Mouse (Mus musculus): ENCODE data around the gene Dlk1.
"Not testable (repeated sequence)": the region's sequence is repeated elsewhere in the genome, so short reads cannot be mapped to it uniquely, and the experiment has no call there.

The Dlk1 gene

GRCm38 (mm10) chr12:109438383-109438782 lies 14.2 kb upstream of the Dlk1 start:
- DNase-seq (ENCODE audit: low read depth, low spot score): no peak

GRCm38 (mm10) chr12:109439974-109440373 lies 12.6 kb upstream of the Dlk1 start:
- DNase-seq (ENCODE audit: low read depth, low spot score): no peak

DNA sequence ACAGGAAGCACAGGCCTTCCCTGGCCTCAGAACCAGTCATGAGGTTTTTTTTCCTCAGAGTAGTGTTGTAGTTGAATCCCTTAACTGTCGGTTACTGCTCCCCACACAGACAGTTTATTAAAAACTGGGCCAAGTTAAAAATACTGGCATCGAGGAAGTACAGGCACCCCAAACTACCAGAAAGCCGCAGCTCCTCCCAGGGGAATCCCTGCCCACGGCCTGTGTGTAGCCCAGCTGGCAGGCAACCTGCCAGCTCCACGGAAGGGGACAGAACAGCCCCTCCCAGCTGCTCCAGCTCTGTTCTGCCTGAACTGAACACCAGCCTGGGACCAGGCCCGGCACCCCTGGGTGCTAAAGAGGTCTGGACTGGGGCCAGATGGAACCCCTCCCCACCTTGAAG lies 11.3 kb upstream of the Dlk1 start:
- no peak for DNase-seq (ENCODE audit: low read depth, low spot score)

- no peak for DNase-seq (ENCODE audit: low read depth, low spot score)
Observed at GRCm38 (mm10) chr12:109442115-109442514, 10.5 kb upstream of the Dlk1 start.

- no peak for DNase-seq (ENCODE audit: low read depth, low spot score)
Observed at GRCm38 (mm10) chr12:109443276-109443675, 9.3 kb upstream of the Dlk1 start.

- no peak for DNase-seq (ENCODE audit: low read depth, low spot score)
Observed at GRCm38 (mm10) chr12:109444999-109445398, 7.6 kb upstream of the Dlk1 start.

DNA sequence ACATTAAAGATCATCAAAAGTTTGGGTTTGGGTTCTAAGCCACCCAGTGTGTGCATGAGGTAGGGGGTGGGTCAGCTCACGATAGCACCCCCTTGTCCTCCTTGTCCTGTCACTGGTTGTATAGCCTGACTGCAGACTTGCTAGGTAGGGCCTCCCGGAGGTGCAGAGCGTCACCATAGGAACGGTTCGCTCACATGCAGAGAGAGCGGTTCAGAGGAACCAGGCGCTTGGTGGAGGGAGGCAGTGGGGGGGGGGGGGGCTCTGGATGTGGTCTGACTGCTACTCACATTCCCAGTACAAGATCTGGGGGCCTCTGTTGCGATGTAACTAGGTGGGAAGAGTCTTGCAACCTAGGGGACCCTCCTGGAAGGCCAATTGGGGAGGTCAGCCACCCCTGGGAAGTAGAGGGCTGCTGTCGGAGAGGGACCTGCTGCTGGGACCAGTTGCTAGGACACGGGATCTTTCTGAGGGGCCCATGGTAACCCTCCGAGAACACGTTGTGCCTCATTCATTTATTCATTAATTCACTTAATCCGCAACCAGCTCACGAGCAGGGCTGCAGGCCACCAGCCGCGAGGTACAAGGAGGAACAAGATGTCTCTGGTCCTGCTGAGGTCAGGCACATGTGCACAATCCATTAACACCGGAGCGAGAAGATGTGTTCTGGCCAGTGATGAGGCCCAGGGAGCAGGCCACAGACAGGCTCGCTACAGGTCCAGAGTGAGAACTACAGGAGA lies 7.0 kb upstream of the Dlk1 start:
- no peak for DNase-seq (ENCODE audit: low read depth, low spot score)

DNA sequence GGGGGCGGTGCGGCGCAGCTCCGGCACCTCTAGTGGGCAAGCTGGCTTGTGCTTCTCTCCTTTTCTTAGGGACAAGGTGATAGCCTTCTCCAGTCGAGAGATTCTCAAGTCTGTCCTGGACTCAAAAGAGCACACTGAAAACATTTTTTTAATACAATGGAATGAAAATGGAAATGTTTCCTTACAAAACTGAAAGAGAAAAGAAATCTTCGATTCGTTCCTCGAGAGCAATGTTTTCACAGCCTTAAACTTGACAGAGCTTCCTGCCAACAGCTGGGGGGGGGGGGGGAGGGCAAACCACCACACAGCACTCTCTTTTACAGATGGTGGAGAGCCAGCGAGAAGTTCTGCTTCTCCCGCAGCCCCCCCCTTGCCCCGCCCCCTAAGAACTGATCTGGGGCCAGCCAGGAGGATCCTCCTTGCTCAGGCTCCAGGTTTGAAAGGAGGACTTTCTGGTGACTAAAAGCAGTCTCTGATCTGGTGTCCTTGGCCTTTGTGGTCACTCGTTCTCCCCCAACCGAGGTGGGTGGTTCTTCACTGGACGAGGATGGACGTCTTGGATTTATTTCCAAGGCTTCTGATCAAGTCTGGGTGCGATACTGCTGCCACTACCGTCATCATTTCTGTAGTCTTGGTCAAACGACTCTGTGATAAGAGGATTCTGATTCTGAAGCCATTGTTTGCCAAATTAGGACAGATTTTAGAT lies 6.2 kb upstream of the Dlk1 start:
- DNase-seq (ENCODE audit: low read depth, low spot score): no peak

- peak; percentile 36 for DNase-seq (ENCODE audit: low read depth, low spot score)
Observed at GRCm38 (mm10) chr12:109449421-109450411, 2.9 kb upstream of the Dlk1 start.

GRCm38 (mm10) chr12:109453065-109453997 lies 708 bp downstream of the Dlk1 start:
- peak; percentile 23 for DNase-seq (ENCODE audit: low read depth, low spot score)

DNA sequence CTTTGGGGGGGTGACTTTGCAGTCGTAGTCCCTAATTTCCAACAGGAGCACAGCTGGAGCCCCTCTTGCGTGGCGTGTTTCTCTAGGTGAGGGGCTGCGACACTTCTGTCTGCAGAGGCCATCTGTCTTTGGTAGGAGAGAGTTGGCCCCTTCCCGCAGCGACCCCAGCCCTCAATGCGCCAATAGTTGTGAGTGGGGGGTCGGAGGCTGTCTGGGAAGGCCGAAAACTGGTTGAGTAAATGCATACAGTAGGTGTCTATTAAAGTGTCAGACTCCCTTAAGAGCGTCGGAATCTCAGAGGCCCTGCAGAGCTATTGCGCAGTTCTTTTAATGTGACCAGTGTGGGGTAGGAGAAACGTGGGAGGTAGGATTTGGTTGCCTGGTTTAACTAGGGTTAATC lies 1.5 kb downstream of the Dlk1 start:
- DNase-seq (ENCODE audit: low read depth, low spot score): no peak

DNA sequence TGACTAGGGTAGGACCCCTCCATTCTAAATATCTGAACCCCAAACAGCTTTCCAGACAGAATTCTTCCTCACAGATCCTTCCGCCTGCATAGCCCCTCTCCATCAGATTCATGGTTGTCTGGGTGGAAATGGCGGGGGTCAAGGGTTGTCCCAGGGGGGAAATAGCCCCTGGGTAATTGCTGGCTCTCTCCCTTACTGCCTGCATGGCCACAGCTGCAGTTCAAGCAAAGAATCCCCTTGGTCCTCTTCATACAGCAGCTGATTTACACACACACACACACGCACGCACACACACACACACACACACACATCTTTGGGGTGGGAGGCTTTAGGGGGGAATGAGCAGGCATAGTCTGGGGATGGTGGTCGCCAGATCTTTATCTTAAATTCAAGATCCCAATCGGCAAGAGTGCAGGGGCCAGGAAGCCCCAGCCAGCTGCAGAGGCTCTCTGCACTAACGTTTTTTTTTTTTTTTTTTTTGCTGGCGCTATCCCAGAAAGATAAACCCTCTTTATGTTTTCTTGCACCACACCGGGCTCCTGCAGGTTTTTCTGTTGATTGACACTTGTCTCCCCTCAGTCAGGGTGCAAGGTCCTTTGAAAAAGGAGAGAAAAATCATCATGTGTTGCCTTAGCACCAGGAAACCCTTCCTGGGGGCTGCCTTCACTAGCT lies 4.0 kb downstream of the Dlk1 start:
- no peak for DNase-seq (ENCODE audit: low read depth, low spot score)

- no peak for DNase-seq (ENCODE audit: low read depth, low spot score)
Observed at GRCm38 (mm10) chr12:109457836-109458235, 5.2 kb downstream of the Dlk1 start.

- DNase-seq (ENCODE audit: low read depth, low spot score): no peak
Observed at GRCm38 (mm10) chr12:109458896-109459295, 6.3 kb downstream of the Dlk1 start.

DNA sequence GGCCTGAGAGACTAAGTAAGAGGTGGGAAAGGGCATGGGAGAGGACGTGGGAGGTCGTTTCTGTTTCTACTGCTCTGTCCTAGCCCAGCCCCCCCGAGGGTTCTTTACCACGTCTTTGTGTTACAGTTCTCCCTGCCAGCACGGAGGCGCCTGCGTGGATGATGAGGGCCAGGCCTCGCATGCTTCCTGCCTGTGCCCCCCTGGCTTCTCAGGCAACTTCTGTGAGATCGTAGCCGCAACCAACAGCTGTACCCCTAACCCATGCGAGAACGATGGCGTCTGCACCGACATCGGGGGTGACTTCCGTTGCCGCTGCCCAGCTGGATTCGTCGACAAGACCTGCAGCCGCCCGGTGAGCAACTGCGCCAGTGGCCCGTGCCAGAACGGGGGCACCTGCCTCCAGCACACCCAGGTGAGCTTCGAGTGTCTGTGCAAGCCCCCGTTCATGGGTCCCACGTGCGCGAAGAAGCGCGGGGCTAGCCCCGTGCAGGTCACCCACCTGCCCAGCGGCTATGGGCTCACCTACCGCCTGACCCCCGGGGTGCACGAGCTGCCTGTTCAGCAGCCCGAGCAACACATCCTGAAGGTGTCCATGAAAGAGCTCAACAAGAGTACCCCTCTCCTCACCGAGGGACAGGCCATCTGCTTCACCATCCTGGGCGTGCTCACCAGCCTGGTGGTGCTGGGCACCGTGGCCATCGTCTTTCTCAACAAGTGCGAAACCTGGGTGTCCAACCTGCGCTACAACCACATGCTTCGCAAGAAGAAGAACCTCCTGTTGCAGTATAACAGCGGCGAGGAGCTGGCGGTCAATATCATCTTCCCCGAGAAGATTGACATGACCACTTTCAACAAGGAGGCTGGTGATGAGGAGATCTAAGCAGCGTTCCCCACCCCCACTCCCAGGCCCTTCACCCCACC lies 7.1 kb downstream of the Dlk1 start:
- no peak for DNase-seq (ENCODE audit: low read depth, low spot score)

DNA sequence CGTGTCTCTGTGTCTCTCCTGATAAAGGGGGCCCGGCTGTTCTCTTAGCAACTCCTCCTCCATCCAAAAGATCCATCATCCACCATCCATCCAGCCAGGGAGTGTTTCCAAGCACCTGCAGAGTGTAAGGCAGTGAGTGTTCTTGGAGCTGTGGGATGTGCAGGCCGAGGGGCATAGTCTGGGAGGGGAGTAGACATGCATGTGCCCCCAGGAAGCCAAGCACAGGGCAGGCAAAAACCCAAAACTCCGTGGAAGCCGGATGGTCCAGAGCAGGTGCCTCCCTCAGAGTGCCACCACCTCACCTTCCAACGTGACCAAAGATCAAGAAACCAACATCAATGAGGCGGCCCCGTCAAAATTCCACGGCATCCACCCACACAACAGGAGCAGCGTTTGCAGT lies 10.0 kb downstream of the Dlk1 start:
- DNase-seq (ENCODE audit: low read depth, low spot score): no peak

DNA sequence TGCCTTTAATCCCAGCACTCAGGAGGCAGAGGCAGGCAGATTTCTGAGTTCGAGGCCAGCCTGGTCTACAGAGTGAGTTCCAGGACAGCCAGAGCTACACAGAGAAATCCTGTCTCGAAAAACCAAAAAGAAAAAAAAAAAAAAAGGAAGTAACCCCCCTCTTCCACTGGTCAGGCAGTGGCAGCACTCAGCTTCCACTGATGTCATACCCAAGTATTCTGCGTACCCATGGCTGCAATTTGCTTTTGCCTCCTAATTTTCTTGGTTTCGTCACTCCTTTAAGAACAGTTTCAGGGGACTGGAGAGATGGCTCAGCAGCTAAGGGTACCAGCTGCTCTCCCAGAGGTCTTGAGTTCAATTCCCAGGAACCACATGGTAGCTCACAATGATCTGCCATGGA lies 14.8 kb downstream of the Dlk1 start:
- not testable (repeated sequence) for DNase-seq (ENCODE audit: low read depth, low spot score)

DNA sequence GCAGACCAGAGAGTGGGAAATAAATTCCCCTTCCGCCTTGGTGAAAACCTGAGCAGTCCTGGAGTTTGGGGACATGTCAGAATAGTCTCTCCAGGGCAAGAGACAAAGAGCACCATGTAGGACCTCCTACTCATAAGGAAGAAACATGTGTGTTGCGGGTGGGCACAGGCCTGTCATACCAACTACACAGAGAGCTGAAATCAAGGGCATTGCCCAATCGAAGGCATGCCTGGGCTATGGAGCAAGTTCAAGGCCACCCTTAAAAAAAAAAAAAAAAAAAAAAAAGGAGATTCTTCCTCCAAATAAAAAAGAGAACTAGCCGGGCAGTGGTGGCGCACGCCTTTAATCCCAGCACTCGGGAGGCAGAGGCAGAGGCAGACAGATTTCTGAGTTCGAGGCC lies 17.2 kb downstream of the Dlk1 start:
- no peak for DNase-seq (ENCODE audit: low read depth, low spot score)

- no peak for DNase-seq (ENCODE audit: low read depth, low spot score)
Observed at GRCm38 (mm10) chr12:109472627-109473026, 20.0 kb downstream of the Dlk1 start.

All from ES-CJ7 (cell line).